Mouse (Mus musculus): ENCODE measurements around the gene Myof.

Gene Myof

GRCm38 (mm10) chr19:38038267-38038666 is 5.1 kb downstream of the Myof start:
- DNase-seq: no peak

GRCm38 (mm10) chr19:38035766-38036165 is 7.6 kb downstream of the Myof start:
- DNase-seq: no peak

- no peak for DNase-seq
Measured at GRCm38 (mm10) chr19:38034696-38035095, 8.7 kb downstream of the Myof start.

GRCm38 (mm10) chr19:38033735-38034057 is 9.7 kb downstream of the Myof start:
- DNase-seq: no peak

GRCm38 (mm10) chr19:38032993-38033734 is 10.2 kb downstream of the Myof start:
- no peak for DNase-seq

- DNase-seq: no peak
Measured at GRCm38 (mm10) chr19:38031144-38031543, 12.2 kb downstream of the Myof start.

- peak; percentile 36 for DNase-seq
Measured at GRCm38 (mm10) chr19:38030673-38031137, 12.7 kb downstream of the Myof start.

- DNase-seq: no peak
Measured at GRCm38 (mm10) chr19:38029871-38030270, 13.5 kb downstream of the Myof start.

- DNase-seq: no peak
Measured at GRCm38 (mm10) chr19:38029292-38029691, 14.1 kb downstream of the Myof start.

GRCm38 (mm10) chr19:38027881-38028521 is 15.4 kb downstream of the Myof start:
- DNase-seq: no peak

- no peak for DNase-seq
Measured at GRCm38 (mm10) chr19:38027389-38027788, 16.0 kb downstream of the Myof start.

GRCm38 (mm10) chr19:38026211-38026624 is 17.2 kb downstream of the Myof start:
- no peak for DNase-seq

- DNase-seq: peak; percentile 35
Measured at GRCm38 (mm10) chr19:38025254-38026041, 17.9 kb downstream of the Myof start.

- DNase-seq: peak; percentile 49
Measured at GRCm38 (mm10) chr19:38023603-38024002, 19.8 kb downstream of the Myof start.

- no peak for DNase-seq
Measured at GRCm38 (mm10) chr19:38022710-38023109, 20.7 kb downstream of the Myof start.

GRCm38 (mm10) chr19:38015873-38016254 is 27.5 kb downstream of the Myof start:
- DNase-seq: no peak

GRCm38 (mm10) chr19:38015180-38015872 is 28.1 kb downstream of the Myof start:
- DNase-seq: peak; percentile 33

GRCm38 (mm10) chr19:38014443-38014842 is 28.9 kb downstream of the Myof start:
- DNase-seq: no peak

- no peak for DNase-seq
Measured at GRCm38 (mm10) chr19:38011379-38011778, 32.0 kb downstream of the Myof start.

- DNase-seq: no peak
Measured at GRCm38 (mm10) chr19:38004809-38005380, 38.5 kb downstream of the Myof start.

- DNase-seq: peak; percentile 68
Measured at GRCm38 (mm10) chr19:38003671-38004521, 39.5 kb downstream of the Myof start.

GRCm38 (mm10) chr19:38002816-38003215 is 40.6 kb downstream of the Myof start:
- no peak for DNase-seq
